Comparison of ENCODE assay signal across 8 mouse cellular contexts in genomic region chr6:113495071-113495675, GRCm38 (mm10). TPM values are rescaled to one million over a fixed set of nuclear protein-coding genes. Genes with fewer than 3 reads are reported as not detected.
DNase-seq lines count a peak whose midpoint lies in the region; ATAC-seq and TF ChIP-seq lines count a peak whose summit lies in the region.

No protein-coding gene starts in this region.

- peak overlapping the region; percentile 44 for H3K4me3 ChIP-seq in lung, embryonic 14.5 days (ENCODE audit: low read depth, low read length)
- H3K4me3 ChIP-seq in intestine, embryonic 15.5 days (replicated peaks), result peak overlapping the region; percentile 44
- H3K4me3 ChIP-seq in neural tube, embryonic 12.5 days, result no peak overlapping the region

- H3K4me1 ChIP-seq in lung, embryonic 14.5 days (ENCODE audit: insufficient read depth), result no peaks in the 10 kb centered on the region
- H3K4me1 ChIP-seq in intestine, embryonic 15.5 days (replicated peaks), result peaks cover 6% of the 10 kb centered on the region
- H3K4me1 ChIP-seq in neural tube, embryonic 12.5 days, result peaks cover 17% of the 10 kb centered on the region

- H3K4me2 ChIP-seq in lung, embryonic 14.5 days, result peak overlapping the region; percentile 70
- H3K4me2 ChIP-seq in intestine, embryonic 15.5 days (replicated peaks), result peak overlapping the region; percentile 86
- peak overlapping the region; percentile 62 for H3K4me2 ChIP-seq in neural tube, embryonic 12.5 days (replicated peaks)

- peak; percentile 4; the same call in 1 of the 2 replicates for ATAC-seq in lung, embryonic 14.5 days (ENCODE audit: insufficient read depth)
- peak; percentile 18 for ATAC-seq in intestine, embryonic 15.5 days
- ATAC-seq in neural tube, embryonic 12.5 days (ENCODE audit: low FRiP score, low read depth), result peak; percentile 22

- H3K9me3 ChIP-seq in lung, embryonic 14.5 days (ENCODE audit: low read depth, low read length), result no peaks in the 10 kb centered on the region
- H3K9me3 ChIP-seq in intestine, embryonic 15.5 days, result no peaks in the 10 kb centered on the region
- H3K9me3 ChIP-seq in neural tube, embryonic 12.5 days, result no peaks in the 10 kb centered on the region

- peaks cover 22% of the 10 kb centered on the region for H3K27me3 ChIP-seq in lung, embryonic 14.5 days (ENCODE audit: insufficient read depth, low read length)
- H3K27me3 ChIP-seq in intestine, embryonic 15.5 days (replicated peaks), result peaks cover 23% of the 10 kb centered on the region
- H3K27me3 ChIP-seq in neural tube, embryonic 12.5 days (replicated peaks), result peaks cover 14% of the 10 kb centered on the region

- no peak for TF ChIP-seq CTCF in lung, embryonic 14.5 days (IDR thresholded peaks at IDR 0.05; ENCODE audit: low read depth)

- H3K9ac ChIP-seq in lung, embryonic 14.5 days, result no peak overlapping the region
- H3K9ac ChIP-seq in intestine, embryonic 15.5 days, result peak overlapping the region; percentile 47; the same call in 1 of the 2 replicates
- 0 out of 2 replicates have a peak overlapping the region, but pooled peaks have one; percentile 8 for H3K9ac ChIP-seq in neural tube, embryonic 12.5 days

- WGBS in lung, embryonic 14.5 days, result 34% methylated on average over 28 of the region's 28 CpGs
- 35% methylated on average over 28 of the region's 28 CpGs for WGBS in intestine, embryonic 15.5 days
- 50% methylated on average over 28 of the region's 28 CpGs for WGBS in neural tube, embryonic 12.5 days

- H3K36me3 ChIP-seq in lung, embryonic 14.5 days (ENCODE audit: insufficient read depth), result no peaks in the 10 kb centered on the region
- peaks cover 3% of the 10 kb centered on the region; the same call in 1 of the 2 replicates for H3K36me3 ChIP-seq in intestine, embryonic 15.5 days
- H3K36me3 ChIP-seq in neural tube, embryonic 12.5 days, result peaks cover 26% of the 10 kb centered on the region

- DNase-seq in cerebellum, adult 9-10 months, result peak; percentile 31
- no peak for DNase-seq in cerebellum, adult 18-20 months
- DNase-seq in lung, embryonic 14.5 days, result no peak
- no peak for DNase-seq in lung, postnatal 36 days
- DNase-seq in left cerebral cortex, adult 9 months (ENCODE audit: low spot score in 2 of 2), result no peak
- no peak for DNase-seq in urinary bladder, postnatal 4 days (ENCODE audit: low spot score in 2 of 2)

- no peak overlapping the region for H3K27ac ChIP-seq in lung, embryonic 14.5 days (ENCODE audit: low read depth)
- H3K27ac ChIP-seq in intestine, embryonic 15.5 days, result no peak overlapping the region
- no peak overlapping the region for H3K27ac ChIP-seq in neural tube, embryonic 12.5 days

RNA-seq across cellular contexts. Expression of gene Prrt3, which starts 6.6 kb away (rescaled TPM):
- polyA plus RNA-seq in lung, embryonic 14.5 days (2014; fragmentation: Nextera tagmentation; extraction: Ambion mirVana), result 0.05 and 0.16 TPM in 2 replicates
- 0.43 and 0.45 TPM in 2 replicates for polyA plus RNA-seq in intestine, embryonic 15.5 days (2015; fragmentation: Nextera tagmentation; extraction: Ambion mirVana)
- 2.6 TPM in 2 replicates for polyA plus RNA-seq in neural tube, embryonic 12.5 days (2016; fragmentation: Nextera tagmentation; extraction: Ambion mirVana)

RNA-seq across cellular contexts. Expression of gene Creld1, which starts 12.1 kb away (rescaled TPM):
- polyA plus RNA-seq in lung, embryonic 14.5 days (2014; fragmentation: Nextera tagmentation; extraction: Ambion mirVana), result 20.7 and 27.0 TPM in 2 replicates
- 21.9 and 22.7 TPM in 2 replicates for polyA plus RNA-seq in intestine, embryonic 15.5 days (2015; fragmentation: Nextera tagmentation; extraction: Ambion mirVana)
- polyA plus RNA-seq in neural tube, embryonic 12.5 days (2016; fragmentation: Nextera tagmentation; extraction: Ambion mirVana), result 58.0 and 62.5 TPM in 2 replicates

RNA-seq across cellular contexts. Expression of gene Il17rc, which starts 23.9 kb away (rescaled TPM):
- 7.7 and 9.1 TPM in 2 replicates for polyA plus RNA-seq in lung, embryonic 14.5 days (2014; fragmentation: Nextera tagmentation; extraction: Ambion mirVana)
- 26.6 and 27.2 TPM in 2 replicates for polyA plus RNA-seq in intestine, embryonic 15.5 days (2015; fragmentation: Nextera tagmentation; extraction: Ambion mirVana)
- polyA plus RNA-seq in neural tube, embryonic 12.5 days (2016; fragmentation: Nextera tagmentation; extraction: Ambion mirVana), result 2.4 and 3.0 TPM in 2 replicates

RNA-seq across cellular contexts. Expression of gene Emc3, which starts 36.3 kb away (rescaled TPM):
- 92.8 and 97.6 TPM in 2 replicates for polyA plus RNA-seq in lung, embryonic 14.5 days (2014; fragmentation: Nextera tagmentation; extraction: Ambion mirVana)
- 84.2 and 88.3 TPM in 2 replicates for polyA plus RNA-seq in intestine, embryonic 15.5 days (2015; fragmentation: Nextera tagmentation; extraction: Ambion mirVana)
- polyA plus RNA-seq in neural tube, embryonic 12.5 days (2016; fragmentation: Nextera tagmentation; extraction: Ambion mirVana), result 90.2 and 91.2 TPM in 2 replicates

RNA-seq across cellular contexts. Expression of gene Fancd2, which starts 36.3 kb away (rescaled TPM):
- 15.4 and 15.7 TPM in 2 replicates for polyA plus RNA-seq in lung, embryonic 14.5 days (2014; fragmentation: Nextera tagmentation; extraction: Ambion mirVana)
- polyA plus RNA-seq in intestine, embryonic 15.5 days (2015; fragmentation: Nextera tagmentation; extraction: Ambion mirVana), result 9.6 and 10.3 TPM in 2 replicates
- 8.3 and 8.4 TPM in 2 replicates for polyA plus RNA-seq in neural tube, embryonic 12.5 days (2016; fragmentation: Nextera tagmentation; extraction: Ambion mirVana)
